Mouse (Mus musculus) C2C12 (cell line): ENCODE measurements around the gene Nup43.

ENCODE experiments used
- CTCF ChIP-seq: IDR thresholded peaks from one replicate; pipeline ENCODE4 v1.5.1; 2011; ENCODE audit not compliant: control insufficient read depth, insufficient read depth, insufficient read length
- MYOG ChIP-seq: IDR thresholded peaks from one replicate; pipeline ENCODE4 v1.6.1; 2011; ENCODE audit not compliant: control insufficient read depth, insufficient read length; ENCODE audit errors: extremely low read depth

DNA sequence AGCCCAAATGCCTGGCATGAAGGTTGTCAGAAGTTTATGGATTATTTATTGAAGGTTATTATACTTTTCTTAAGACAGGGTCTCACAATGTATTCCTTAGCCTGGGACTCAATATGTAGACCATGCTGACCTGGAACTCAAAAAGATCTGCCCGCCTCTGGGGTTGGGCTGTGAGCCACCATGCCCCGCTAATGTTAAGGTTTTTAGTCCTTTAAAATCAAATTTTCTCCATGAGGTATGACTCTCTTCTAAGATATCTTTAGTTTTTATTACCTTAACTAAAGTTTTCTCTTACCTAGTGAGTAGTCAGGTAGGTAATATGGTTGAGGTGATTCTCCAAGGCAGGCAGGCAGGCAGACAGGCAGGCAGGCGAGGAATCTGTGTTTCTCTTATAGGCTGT, 14.9 kb downstream of the Nup43 start:
- TF ChIP-seq CTCF (no peak), MYOG (no peak)
